Mouse (Mus musculus) erythroblast, embryonic 14.5 days (primary cell): ENCODE results near the gene Hk1. TPM values are rescaled to one million over a fixed set of nuclear protein-coding genes. Genes with fewer than 3 reads are reported as not detected.

Source experiments
- H3K27me3 ChIP-seq: 2 replicates; pipeline ENCODE4 v1.6.1; 2012; ENCODE audit warnings: inconsistent platforms; ENCODE audit not compliant: control insufficient read depth
- H3K36me3 ChIP-seq: 2 replicates; pipeline ENCODE4 v1.6.1; 2012; ENCODE audit warnings: mild to moderate bottlenecking, inconsistent platforms; ENCODE audit not compliant: control insufficient read depth
- H3K4me1 ChIP-seq: 2 replicates; pipeline ENCODE4 v1.6.1; 2012; ENCODE audit warnings: inconsistent platforms; ENCODE audit not compliant: control insufficient read depth
- H3K4me3 ChIP-seq: replicated peaks from 2 replicates; pipeline ENCODE3; 2012; ENCODE audit warnings: moderate library complexity, mild to moderate bottlenecking, inconsistent platforms
- H3K9me3 ChIP-seq: 2 replicates; pipeline ENCODE4 v1.6.1; 2012; ENCODE audit warnings: low read length, inconsistent platforms, mixed read lengths; ENCODE audit not compliant: control insufficient read depth
- GATA1 ChIP-seq: IDR thresholded peaks from 2 replicates; pipeline ENCODE4 v1.6.1; 2012; ENCODE audit warnings: low read length, inconsistent platforms, mixed read lengths
- TAL1 ChIP-seq: IDR thresholded peaks from 3 replicates; pipeline ENCODE4 v1.6.1; 2012; ENCODE audit warnings: low read length, inconsistent platforms, mixed read lengths
- polyA plus RNA-seq: library from polyadenylated mRNA; stranded (reverse); fragments of >175 nt; gene quantifications from 2 replicates; pipeline ENCODE4 v1.2.3, GENCODE M21; 2012

The Hk1 gene
- polyA plus RNA-seq = 47.9 and 53.6 TPM in 2 replicates

GRCm38 (mm10) chr10:62379808-62380207, at the start of gene Hk1:
Gene Hk1 (minus strand): TSS chr10:62379908.
- Histone ChIP-seq H3K4me3 (no peak within 1 kb of the TSS), H3K9me3 (no peaks in the 10 kb centered on the region), H3K4me1 (peaks cover 5% of the 10 kb centered on the region), H3K36me3 (no peaks in the 10 kb centered on the region; the same call in 1 of the 2 replicates), H3K27me3 (peaks cover 8% of the 10 kb centered on the region)
- TF ChIP-seq TAL1 = no peak
- TF ChIP-seq GATA1 = no peak

- H3K36me3 ChIP-seq = peaks cover 26% of the 10 kb centered on the region
- H3K4me3 ChIP-seq = no peak overlapping the region
- H3K9me3 ChIP-seq = no peaks in the 10 kb centered on the region
- TF ChIP-seq GATA1 = no peak
- H3K27me3 ChIP-seq = no peaks in the 10 kb centered on the region
- no peaks in the 10 kb centered on the region for H3K4me1 ChIP-seq
These were observed 45.6 kb upstream of the Hk1 start for GRCm38 (mm10) chr10:62425081-62425871.

GRCm38 (mm10) chr10:62422255-62422654, 42.5 kb upstream of the Hk1 start, which contains the start of gene Hkdc1:
Gene Hkdc1 (minus strand): TSS chr10:62422491.
- Histone ChIP-seq H3K36me3 (no peaks in the 10 kb centered on the region), H3K4me1 (no peaks in the 10 kb centered on the region), H3K27me3 (no peaks in the 10 kb centered on the region), H3K9me3 (no peaks in the 10 kb centered on the region), H3K4me3 (peak within 1 kb of the TSS; percentile 31)
- TF ChIP-seq TAL1 = no peak
- no peak for TF ChIP-seq GATA1

GRCm38 (mm10) chr10:62421127-62421526, 41.4 kb upstream of the Hk1 start:
- Histone ChIP-seq H3K4me3 (no peak overlapping the region), H3K36me3 (no peaks in the 10 kb centered on the region), H3K9me3 (no peaks in the 10 kb centered on the region), H3K4me1 (no peaks in the 10 kb centered on the region), H3K27me3 (no peaks in the 10 kb centered on the region)
- TF ChIP-seq TAL1 (no peak), GATA1 (no peak)

GRCm38 (mm10) chr10:62420399-62420798, 40.7 kb upstream of the Hk1 start:
- Histone ChIP-seq H3K4me1 (no peaks in the 10 kb centered on the region), H3K27me3 (no peaks in the 10 kb centered on the region), H3K36me3 (no peaks in the 10 kb centered on the region), H3K9me3 (no peaks in the 10 kb centered on the region), H3K4me3 (no peak overlapping the region)
- no peak for TF ChIP-seq TAL1
- no peak for TF ChIP-seq GATA1

GRCm38 (mm10) chr10:62419422-62419821, 39.7 kb upstream of the Hk1 start:
- Histone ChIP-seq H3K4me1 (no peaks in the 10 kb centered on the region), H3K9me3 (no peaks in the 10 kb centered on the region), H3K36me3 (no peaks in the 10 kb centered on the region), H3K4me3 (no peak overlapping the region), H3K27me3 (no peaks in the 10 kb centered on the region)
- TF ChIP-seq GATA1 (no peak), TAL1 (no peak)

GRCm38 (mm10) chr10:62418831-62419356, 39.2 kb upstream of the Hk1 start:
- H3K4me1 ChIP-seq = no peaks in the 10 kb centered on the region
- no peak for TF ChIP-seq TAL1
- no peak for TF ChIP-seq GATA1

GRCm38 (mm10) chr10:62413606-62413982, 33.9 kb upstream of the Hk1 start:
- Histone ChIP-seq H3K27me3 (peaks cover 4% of the 10 kb centered on the region), H3K4me1 (peaks cover 8% of the 10 kb centered on the region), H3K36me3 (no peaks in the 10 kb centered on the region), H3K9me3 (no peaks in the 10 kb centered on the region), H3K4me3 (no peak overlapping the region)
- no peak for TF ChIP-seq TAL1
- TF ChIP-seq GATA1 = no peak

More at GRCm38 (mm10) chr10:62418831-62419356, 39.2 kb upstream of the Hk1 start:
- Histone ChIP-seq H3K27me3 (no peaks in the 10 kb centered on the region), H3K36me3 (no peaks in the 10 kb centered on the region), H3K4me3 (no peak overlapping the region), H3K9me3 (no peaks in the 10 kb centered on the region)

GRCm38 (mm10) chr10:62412906-62413605, 33.3 kb upstream of the Hk1 start:
- Histone ChIP-seq H3K4me1 (peaks cover 8% of the 10 kb centered on the region), H3K36me3 (no peaks in the 10 kb centered on the region), H3K9me3 (no peaks in the 10 kb centered on the region), H3K27me3 (peaks cover 6% of the 10 kb centered on the region), H3K4me3 (no peak overlapping the region)
- no peak for TF ChIP-seq TAL1
- no peak for TF ChIP-seq GATA1
